1 mouse cellular context compared by ENCODE assay signal in the genomic region with DNA sequence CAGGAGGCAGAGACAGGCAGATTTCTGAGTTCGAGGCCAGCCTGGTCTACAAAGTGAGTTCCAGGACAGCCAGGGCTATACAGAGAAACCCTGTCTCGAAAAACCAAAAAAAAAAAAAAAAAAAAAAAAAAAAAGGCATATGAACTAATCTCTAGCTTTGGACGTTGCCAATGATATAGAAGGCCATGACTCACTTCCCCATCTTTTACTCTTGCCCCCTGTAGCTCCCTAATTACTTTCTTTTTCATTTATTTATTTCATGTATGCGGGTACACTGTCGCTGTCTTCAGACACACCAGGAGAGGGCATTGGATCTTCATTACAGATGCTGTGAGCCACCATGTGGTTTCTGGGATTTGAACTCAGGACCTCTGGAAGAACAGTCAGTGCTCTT. TPM values are rescaled to one million over a fixed set of nuclear protein-coding genes. Genes with fewer than 3 reads are reported as not detected.
"Had no signal": no experiment of that assay in that cellular context is flagged by ENCODE, and none has a peak within 500 bp of the region (broad histone marks: within the 10 kb centered on the region; RNA-seq: fewer than 3 reads in every experiment).

No protein-coding gene starts in this region.

RNA-seq across cellular contexts. Expression of a gene that starts 0.7 kb away (rescaled TPM):
- polyA plus RNA-seq: hindbrain, embryonic 12.5 days had no signal
